Mouse (Mus musculus): ENCODE measurements around the gene Hist1h2ad.
"Not testable (repeated sequence)": the region's sequence is repeated elsewhere in the genome, so short reads cannot be mapped to it uniquely, and the experiment has no call there.

Gene Hist1h2ad

DNA sequence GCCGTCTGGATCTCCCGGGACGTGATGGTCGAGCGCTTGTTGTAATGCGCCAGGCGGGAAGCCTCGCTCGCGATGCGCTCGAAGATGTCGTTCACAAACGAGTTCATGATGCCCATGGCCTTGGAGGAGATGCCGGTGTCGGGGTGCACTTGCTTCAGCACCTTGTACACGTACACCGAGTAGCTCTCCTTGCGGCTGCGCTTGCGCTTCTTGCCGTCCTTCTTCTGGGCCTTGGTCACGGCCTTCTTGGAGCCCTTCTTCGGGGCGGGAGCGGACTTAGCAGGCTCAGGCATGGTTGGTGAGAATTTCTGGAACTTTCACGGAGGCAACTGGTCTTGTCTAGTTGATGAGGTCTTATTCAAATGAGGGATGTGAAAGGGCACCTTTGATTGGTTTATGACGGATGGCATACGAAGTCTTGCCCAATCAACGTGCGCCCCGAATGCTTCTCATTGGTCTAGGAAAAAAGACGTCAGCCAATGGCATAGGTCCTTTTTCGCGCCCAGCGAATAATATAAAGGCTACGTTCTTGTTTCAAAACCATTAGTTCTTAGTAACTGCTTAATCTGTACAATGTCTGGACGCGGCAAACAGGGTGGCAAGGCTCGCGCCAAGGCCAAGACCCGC is at the start of gene Hist1h2ad, which contains the start of gene Hist1h2bf:
Hist1h2ad (plus strand) TSS at position 484 of the 627 bp plus-strand sequence.
Hist1h2bf (minus strand) TSS at position 299 of the 627 bp plus-strand sequence.
- peak; percentile 78 to 87 for DNase-seq (ENCODE audit: low spot score in 2 of 2)

DNA sequence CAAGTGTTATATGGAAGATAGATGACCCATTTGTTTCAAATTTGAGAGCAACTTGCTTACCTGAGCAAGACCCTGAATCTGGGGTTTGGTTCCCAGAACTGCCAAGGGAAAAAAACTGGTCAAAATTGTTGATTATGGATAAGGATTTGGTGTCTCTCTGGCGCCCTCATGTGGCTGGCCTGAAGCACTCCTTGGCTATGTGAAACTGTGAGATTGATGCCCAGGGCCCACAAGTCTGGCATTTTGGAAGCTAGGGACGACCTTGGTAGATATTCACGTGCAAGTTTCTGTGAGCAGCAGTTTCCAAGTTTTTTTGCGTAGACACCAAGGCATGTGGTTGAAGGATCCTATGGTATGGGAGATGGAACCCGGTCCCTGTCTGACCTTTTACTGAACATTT is 49.5 kb upstream of the Hist1h2ad start:
- DNase-seq (ENCODE audit: low spot score in 2 of 2) = peak; percentile 34 to 62

DNA sequence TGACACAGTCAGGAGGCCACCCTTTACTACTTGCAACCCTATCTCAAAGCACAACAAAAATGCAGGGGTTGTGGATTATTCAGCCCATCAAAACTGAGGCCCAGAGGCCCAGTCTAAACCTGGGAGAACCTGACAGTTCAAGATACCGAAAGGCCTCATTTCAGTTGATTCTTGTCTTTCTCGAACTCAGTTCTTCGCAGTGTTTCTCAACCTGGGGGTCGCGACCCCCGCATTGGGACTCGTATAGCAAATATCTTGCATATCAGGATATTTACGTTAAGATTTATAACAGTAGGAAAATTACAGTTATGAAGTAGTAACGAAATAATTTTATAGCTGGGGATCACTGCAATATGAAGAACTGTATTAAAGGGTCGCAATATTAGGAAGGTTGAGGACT is 48.3 kb upstream of the Hist1h2ad start:
- DNase-seq (ENCODE audit: low spot score in 2 of 2) = no peak

DNA sequence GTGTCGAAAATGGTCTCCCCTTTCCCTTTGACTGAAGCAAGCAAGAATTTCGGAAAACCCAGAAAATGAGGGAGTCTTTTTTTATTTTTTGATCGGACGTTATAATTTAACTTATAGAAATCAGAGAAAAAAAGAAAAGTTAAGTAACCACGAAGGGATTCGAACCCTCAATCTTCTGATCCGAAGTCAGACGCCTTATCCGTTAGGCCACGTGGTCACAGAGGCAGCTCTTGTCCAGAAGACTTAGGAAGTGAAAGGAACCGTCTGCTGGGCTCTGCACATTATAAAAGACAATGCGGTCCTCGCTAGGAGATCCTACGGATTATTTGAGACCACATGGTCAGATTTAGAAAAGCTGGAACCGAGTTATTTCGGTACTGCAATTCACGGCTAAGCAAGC is 47.9 kb upstream of the Hist1h2ad start:
- peak; percentile 97 for DNase-seq (ENCODE audit: low spot score in 2 of 2)

DNA sequence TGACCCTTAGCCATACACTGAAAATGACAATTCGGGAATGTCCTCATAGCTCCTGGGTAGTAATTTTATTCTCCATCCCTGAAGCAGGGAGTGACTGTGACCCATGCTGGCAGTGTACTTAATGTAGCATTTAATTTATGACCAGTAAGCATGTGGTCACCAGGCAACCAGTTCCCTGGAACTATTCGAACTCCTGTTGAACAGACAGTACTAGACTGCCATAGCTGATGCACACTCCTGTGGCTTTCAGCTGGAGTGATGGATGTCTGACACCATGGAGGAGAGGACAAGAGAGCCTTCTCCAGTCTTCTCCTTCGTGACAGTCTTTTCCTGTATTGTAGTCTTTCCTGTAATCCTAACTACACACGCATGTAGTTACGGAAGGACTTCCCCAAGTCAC is 45.2 kb upstream of the Hist1h2ad start:
- DNase-seq (ENCODE audit: low spot score in 2 of 2) = no peak

DNA sequence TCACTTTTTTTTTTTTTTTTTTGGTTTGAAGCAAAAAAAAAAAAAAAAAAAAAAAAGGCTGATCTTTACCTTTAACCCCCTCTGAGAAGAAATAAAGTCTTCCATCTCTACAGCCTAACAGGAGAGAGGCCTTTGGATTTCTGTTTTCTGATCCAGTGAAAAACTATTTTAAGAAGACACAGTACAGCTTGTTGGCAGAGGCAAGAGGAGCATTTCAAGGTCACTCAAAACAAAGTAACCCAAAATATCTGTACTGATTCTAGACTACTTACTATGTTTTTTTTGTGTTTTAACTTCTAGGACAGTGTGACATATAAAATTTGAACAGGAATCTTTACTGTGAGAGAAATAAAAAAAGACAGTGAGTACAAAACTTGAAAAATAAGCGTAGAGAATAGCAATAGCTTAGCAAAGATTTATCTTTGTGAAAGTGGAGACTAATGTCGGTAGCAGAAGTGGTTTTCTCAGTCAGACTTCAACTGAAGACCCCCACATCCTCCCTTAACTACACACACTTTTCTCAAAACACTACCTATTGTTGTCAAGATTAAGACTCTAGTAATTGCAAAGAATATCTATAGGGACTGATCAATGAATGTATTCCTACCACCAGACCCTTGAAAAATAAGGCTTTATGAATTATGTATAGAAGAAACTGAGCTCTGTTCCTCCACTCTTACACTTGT is 44.6 kb upstream of the Hist1h2ad start:
- DNase-seq (ENCODE audit: low spot score in 2 of 2) = no peak

DNA sequence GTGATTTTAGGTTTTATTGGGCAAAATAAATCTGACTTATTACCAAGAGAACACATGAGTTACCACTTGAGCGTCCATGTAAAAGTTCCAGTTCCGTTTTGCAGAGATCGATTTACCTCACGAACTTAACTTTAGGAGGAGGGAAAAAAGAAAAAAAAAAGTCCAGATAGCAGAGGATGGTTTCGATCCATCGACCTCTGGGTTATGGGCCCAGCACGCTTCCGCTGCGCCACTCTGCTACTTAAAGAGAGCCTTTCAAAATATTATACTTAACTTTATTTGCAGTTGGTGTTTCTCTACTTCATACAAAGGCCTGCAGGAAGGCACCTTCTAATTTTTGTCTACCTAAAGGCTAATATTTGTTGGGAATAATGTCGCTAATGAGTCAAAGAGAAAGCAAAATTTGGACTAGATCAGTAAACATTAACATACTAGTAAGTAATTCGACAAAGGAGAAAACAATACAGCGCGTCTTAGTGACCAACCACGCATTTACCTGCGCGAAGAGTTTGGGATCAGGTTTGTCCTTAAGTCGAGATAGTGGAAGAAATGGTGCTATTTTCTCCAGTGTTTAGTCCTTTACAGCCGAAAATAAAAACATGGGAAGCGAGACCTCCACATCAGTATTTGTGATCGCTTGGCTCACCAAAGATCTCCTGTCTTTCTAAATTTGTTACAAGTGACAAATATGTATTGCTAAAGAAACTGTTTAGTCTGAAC is 43.8 kb upstream of the Hist1h2ad start:
- peak; percentile 73 to 78 for DNase-seq (ENCODE audit: low spot score in 2 of 2)

DNA sequence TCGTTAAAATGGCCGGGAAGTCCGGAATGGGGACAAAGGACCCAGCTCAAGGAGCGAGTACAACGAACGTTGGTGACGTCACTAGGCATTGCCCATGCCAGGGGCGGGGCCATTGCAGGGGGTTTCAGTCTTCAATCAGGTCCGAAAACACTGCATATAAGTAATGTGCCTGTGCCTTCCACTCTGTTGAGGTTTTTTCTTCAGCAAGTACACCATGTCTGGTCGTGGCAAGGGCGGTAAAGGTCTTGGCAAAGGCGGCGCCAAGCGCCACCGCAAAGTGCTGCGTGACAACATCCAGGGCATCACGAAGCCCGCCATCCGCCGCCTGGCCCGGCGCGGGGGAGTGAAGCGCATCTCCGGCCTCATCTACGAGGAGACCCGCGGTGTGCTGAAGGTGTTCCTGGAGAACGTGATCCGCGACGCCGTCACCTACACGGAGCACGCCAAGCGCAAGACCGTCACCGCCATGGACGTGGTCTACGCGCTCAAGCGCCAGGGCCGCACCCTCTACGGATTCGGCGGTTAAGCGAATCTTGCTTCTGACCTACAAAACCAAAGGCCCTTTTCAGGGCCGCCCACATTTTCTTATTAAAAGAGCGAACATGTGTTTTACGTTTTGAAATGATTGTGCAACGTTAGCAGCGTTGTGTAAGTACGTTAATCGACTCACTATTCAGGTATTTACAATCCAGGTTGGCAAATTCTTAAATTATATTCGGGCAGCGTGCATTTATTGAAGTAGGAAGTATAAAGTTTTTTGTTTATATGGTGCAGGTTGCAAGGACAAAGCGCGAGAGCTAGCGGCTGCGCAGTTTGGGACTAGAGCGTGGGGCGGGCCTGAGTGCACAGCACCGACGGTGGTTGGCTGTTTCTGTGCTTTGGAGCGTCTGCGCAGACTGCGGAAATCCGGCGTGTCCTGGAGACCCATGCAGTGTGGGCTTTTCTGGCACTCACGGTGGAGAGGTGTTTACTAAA is 43.0 kb upstream of the Hist1h2ad start, which contains the start of gene Hist1h4h:
Hist1h4h (plus strand) TSS at position 150 of the 975 bp plus-strand sequence.
- peak; percentile 93 to 96 for DNase-seq (ENCODE audit: low spot score in 2 of 2)

DNA sequence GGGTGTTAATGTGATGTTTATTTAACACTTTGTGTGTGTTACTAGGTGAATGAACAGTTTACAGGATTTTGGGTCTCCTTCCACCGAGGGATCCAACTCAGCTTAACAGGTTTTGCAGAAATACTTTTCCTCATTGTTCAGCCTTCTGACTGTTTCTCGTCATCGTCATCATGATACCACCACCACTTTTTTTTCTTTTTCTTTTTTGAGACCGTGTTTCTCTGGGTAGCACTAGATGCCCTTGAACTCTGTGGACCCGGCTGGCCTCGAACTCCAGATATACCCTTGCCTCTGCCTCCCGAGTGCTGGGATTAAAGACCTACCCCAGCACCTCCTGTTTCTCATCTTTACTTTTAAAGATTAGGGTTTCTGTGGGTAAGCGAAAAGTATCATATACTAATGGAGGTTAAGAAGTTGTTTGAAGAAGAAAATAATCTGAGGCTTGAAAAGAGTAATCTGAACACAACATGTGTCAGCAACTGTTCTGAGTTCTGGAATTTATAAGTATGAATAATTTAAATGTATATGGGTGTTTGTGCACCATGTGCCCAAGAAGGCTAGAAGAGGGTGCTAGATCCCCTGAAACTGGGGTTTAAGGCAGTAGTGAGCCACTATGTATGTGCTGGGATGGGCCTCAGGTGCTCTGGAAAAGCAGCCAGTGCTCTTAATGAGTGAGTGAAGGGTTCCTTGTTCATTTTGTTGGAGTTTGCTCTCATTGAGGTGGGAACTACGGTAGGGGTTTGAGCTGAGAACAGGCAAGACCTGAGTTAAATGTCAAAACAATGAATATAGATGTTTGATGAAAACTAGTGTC is 41.7 kb upstream of the Hist1h2ad start:
- no peak for DNase-seq (ENCODE audit: low spot score in 2 of 2)

DNA sequence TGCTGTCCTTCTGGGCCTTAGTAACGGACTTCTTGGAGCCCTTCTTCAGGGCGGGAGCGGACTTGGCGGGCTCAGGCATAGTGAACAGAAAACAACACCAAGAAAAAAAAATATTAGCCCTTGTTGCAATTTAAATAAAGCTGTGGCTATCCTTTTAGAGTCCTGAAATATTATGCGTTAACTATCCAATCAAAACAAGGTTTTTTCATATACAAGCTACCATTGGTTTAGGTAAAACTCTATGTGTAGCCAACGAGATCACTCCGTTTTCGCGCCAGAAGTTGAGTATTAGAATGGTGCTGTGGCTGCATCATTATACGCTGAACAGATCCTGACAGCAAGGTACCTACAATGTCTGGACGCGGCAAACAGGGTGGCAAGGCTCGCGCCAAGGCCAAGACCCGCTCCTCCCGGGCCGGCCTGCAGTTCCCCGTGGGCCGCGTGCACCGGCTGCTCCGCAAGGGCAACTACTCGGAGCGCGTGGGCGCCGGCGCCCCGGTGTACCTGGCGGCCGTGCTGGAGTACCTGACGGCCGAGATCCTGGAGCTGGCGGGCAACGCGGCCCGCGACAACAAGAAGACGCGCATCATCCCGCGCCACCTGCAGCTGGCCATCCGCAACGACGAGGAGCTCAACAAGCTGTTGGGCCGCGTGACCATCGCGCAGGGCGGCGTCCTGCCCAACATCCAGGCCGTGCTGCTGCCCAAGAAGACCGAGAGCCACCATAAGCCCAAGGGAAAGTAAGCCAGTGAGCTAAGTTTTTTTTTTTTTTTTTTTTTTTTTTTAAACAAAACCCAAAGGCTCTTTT is 40.4 kb upstream of the Hist1h2ad start, which contains the start of gene Hist1h2af:
Hist1h2af (plus strand) TSS at position 347 of the 808 bp plus-strand sequence.
- not testable (repeated sequence) for DNase-seq (ENCODE audit: low spot score in 2 of 2)

DNA sequence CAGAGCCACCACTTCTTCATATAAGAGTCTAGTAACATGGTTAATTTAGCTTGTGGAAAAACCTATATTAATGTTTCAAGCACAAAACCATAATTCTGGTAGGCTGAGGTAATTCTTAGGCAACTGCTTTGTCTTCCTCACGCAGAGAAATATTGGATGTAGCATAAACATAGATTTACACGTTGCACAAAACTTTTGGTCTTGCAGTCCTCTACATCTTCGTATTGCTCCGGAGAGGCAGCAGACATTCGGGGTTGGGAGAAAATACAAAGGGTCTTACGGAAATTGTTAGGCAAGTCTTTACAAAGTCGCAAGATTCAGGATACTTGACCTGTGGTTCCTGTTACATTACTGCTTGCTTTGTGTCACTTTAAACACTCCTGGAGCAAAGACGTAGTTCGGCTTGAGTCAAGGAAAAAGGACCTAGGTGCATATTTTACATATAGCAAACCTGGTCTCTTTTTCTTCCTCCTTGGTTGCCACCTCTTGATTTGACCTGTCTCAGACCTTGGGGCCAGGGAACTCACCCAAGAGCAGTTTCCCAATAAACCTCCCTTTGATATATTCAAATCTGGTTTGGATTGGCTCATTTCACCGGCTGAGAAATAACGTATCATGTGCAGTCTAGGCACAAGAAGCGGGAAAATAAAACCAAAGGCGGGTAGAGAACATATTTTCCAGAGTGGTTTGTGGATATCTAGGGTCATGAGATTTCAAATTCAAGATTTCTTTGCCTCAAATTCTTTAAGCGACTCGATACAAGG is 39.6 kb upstream of the Hist1h2ad start:
- DNase-seq (ENCODE audit: low spot score in 2 of 2) = no peak

DNA sequence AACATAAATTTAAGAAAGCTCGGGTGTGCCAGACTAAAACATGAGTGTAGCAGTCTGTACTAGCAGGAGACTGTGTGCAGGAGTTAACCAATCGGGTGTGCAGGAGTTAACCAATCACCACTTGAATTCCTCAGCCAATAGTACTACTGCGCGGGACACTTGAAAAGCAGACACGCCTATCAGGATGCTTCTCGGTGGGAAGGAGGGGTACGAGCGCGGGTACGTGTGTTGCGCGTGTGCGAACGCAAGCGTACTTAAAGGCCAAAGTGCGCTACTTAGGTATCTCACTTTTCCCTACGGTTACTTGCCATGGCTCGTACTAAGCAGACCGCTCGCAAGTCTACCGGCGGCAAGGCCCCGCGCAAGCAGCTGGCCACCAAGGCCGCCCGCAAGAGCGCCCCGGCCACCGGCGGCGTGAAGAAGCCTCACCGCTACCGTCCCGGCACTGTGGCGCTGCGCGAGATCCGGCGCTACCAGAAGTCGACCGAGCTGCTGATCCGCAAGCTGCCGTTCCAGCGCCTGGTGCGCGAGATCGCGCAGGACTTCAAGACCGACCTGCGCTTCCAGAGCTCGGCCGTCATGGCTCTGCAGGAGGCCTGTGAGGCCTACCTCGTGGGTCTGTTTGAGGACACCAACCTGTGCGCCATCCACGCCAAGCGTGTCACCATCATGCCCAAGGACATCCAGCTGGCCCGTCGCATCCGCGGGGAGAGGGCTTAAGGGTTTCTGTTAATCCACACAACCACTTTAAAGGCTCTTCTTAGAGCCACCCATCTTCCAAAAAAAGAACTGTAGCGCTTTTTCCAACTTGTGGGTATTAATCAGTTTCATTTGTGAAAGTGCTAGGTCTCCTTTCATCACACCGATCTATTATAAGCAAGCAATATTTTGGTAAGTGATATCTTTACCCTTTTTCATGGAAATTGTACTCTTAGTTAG is 38.8 kb upstream of the Hist1h2ad start, which contains the start of gene Hist1h3g:
Hist1h3g (plus strand) TSS at position 286 of the 939 bp plus-strand sequence.
- DNase-seq (ENCODE audit: low spot score in 2 of 2) = peak; percentile 78 to 82

DNA sequence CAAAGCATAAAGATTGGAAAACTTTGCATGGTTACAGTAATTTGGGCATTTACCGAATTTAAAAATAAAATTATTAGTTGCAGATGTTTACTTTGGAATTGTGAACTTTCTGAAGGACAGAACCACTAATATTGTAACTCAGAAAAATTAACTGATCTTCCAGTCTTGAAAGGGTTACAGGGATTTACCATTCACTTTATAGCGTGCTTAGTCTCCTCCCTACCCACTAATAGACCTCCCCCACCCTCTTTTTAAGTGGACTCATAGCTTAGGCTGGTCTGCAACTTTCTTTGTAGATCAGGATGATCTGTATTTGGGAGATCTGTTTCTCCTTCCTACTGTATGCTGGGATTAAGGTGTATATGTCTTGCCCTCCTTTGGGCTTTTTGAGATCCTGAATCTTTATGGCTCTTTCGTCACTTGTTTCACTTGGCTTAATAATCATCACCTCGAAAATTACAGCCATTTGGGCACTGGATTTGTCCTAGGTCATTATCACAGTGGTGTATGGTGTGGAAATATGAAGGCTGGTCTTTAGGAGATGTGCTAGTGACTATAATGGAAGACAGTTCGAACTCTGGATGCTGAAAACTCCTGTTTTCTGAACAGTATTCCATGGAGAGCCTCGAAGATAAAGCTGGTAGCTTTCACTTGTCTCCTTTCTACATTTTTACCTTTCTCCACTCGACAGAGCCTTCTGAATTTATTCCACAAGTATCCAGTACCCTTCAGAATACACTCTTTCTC is 37.9 kb upstream of the Hist1h2ad start:
- no peak for DNase-seq (ENCODE audit: low spot score in 2 of 2)

DNA sequence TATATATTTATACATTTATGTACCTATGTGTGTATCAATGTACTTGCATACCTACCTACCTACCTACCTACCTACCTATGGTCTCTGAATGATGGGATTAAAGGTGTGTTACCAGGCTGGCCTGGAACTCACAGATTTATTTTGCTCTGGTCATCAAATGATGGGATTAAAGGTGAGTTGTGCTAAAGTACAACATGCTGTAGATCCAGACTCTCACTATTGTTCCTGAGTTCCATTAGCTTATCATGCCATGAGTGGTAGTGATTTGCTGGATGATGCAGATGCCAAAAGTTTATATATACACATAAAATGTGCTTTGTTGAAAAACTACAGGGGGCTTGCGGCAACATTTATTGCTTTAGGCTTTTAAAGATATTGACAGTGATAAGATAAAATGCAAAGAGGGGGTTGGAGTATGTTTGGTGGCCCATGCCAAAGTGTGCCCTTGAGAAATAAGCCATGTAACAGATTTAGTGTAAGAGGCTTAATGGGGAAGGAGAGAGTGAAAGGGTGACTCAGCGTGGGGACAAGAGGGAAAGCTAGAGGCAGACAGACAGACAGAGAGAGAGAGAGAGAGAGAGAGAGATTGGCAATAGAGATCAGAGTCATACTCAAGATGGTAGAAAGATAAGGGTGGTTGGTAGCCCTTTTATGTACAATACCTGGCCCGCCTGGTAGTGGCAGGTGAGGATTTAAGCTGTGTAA is 37.0 kb upstream of the Hist1h2ad start:
- no peak for DNase-seq (ENCODE audit: low spot score in 2 of 2)

DNA sequence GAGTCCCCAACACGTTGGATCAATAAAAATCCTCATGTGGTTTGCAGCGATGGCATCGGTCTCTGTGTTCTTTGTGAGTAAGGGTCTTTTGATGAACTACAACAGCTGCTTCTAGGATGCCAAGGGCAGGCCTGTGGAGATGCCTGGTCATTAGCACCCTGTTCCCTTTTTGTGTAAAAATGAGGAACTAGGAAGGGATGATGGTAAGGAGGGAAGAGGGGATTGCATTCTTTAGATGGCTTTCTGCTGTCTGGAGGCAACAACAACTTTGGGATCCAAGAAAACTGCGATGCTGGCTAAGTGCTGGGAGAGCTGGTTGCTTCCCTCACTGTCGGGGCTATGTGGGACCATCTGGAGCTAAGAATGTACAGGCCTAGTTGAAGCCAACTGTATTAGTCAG is 35.9 kb upstream of the Hist1h2ad start:
- DNase-seq (ENCODE audit: low spot score in 2 of 2) = no peak

DNA sequence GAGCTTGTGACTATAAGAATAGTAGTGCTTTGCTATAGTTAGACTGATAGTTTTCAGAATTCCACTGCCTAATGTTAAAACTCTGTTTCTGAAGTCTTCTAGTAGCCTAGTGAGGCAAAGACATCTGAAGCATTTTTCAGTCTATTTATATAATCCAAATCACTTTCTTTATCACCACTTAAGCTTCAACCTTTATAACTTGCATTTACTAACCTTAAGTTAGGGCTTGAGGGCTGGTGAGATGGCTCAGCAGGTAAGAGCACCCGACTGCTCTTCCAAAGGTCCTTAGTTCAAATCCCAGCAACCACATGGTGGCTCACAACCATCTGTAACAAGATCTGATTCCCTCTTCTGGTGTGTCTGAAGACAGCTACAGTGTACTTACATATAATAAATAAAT is 34.4 kb upstream of the Hist1h2ad start:
- DNase-seq (ENCODE audit: low spot score in 2 of 2) = not testable (repeated sequence)

All from frontal cortex, postnatal 25 days (tissue).